Mouse (Mus musculus): ENCODE measurements around the gene Chic2. TPM values are rescaled to one million over a fixed set of nuclear protein-coding genes. Genes with fewer than 3 reads are reported as not detected.

Chic2 gene
- total RNA-seq, 2 experiments from 2014 or later = 19.5 to 20.7 TPM

DNA sequence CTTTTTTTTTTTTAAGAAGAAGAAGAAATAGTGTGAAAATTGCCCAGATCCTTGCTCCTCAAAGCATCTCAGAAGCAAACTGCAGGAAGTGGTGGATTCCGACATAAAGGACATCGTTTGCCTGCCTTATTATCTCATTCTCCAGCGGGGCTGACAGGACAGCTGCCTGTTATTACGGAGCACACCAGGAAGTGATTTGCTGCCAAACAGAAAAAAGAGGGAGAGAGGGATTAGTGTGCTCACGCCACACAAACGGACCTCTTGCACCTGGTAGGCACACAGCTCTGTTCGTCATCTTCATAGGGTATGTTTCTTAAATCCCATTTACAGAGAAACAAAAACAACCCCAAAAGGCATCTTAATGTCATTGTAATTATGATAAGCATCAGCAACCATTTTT is 64.4 kb downstream of the Chic2 start:
- no peak for DNase-seq (ENCODE audit: low spot score in 2 of 2)

DNA sequence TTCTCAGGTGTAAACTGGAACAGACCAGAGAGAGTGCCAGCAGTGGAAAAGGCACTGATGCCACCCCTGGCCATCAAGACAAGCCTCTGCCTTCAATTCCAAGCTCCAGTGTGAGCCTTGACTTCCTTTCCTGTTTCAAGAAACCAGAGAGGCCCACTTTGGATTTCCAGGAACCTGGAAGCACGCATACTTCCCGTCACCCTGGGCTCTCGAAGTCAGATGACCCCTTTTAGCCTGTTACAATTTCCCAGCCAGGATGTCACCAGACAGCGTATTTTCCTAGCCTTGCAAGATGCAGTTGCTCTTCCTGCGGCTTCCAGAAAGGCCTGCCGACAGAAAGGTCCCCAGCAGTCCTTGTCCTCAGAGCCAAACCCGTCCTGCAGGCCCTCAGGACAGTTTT is 65.0 kb downstream of the Chic2 start:
- DNase-seq (ENCODE audit: low spot score in 2 of 2) = no peak

DNA sequence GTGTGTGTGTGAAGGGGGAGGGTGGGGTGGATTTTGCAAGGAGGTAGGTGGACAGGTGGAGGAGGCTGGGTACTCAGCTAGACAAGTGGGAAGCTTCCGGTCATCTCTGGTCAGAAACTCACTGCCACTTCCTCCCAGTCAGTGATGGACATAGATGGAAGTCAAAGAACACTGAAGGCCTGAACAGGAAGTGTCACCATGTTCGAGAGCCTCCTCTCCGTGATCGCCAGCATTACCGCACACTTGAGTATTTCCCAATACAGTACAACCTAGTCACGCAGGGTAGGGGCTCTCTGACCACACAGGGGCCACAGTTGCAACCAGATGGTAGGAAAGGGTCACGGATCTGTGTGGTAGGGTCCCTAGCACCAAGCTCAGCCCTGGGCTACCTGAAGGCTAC is 69.1 kb downstream of the Chic2 start:
- no peak for DNase-seq (ENCODE audit: low spot score in 2 of 2)

DNA sequence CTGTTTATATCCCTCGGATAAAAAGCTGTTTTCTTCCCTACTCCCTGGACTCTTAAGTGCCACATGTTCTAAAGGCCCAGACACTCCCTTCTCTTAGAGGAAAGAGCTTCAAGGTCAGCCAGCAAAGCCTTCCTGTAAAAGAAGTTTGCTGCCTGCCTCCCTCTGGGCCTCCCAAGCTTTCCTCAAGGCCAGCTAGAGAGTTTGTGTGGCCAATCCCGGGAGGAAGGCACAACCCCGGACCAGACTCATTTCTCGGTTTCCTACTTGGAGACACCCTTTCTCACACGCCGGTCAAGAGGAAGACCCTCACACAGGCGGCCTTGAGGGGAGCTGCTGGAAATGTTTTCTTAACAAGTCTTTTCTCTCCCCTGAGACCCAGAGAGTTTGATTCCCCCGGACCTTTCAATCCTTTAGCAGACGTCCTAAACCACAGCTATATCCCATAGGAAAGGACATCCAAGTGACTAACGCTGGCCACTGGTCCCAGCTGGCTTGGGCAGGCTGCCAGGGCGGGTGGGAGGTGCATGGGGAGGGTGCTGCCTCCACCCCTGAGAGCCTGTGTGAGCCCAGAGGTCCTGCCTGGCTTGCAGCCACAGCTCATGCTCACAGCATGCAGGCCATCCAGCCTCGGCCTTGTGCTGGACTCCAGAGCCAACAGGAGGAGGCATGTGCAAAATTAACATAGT is 69.7 kb downstream of the Chic2 start:
- no peak for DNase-seq (ENCODE audit: low spot score in 2 of 2)

DNA sequence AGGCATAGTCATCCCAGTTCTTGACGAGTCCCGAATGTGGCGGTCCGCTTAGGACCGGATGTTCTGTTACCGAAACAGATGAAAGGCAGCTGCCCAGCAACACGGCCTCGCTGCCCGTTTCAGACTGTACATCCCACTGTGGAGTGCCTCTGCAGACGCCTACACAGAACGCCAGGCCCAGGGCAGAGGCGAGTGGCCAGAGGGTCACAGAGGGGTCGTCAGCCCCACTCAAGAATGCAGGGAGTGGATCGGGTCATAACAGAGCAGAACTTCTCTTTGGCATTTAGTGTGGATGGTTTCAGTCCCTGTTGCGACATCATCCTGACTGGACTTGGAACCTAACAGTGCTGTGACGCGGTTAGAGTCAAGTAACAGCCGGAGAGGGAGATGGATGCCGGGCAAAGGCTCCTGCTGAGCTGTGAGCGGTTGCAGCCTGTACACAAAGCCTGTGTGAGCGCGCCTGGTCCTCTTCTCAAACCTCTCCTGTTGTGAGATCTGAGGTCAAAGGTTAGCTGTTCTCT is 70.5 kb downstream of the Chic2 start:
- no peak for DNase-seq (ENCODE audit: low spot score in 2 of 2)

DNA sequence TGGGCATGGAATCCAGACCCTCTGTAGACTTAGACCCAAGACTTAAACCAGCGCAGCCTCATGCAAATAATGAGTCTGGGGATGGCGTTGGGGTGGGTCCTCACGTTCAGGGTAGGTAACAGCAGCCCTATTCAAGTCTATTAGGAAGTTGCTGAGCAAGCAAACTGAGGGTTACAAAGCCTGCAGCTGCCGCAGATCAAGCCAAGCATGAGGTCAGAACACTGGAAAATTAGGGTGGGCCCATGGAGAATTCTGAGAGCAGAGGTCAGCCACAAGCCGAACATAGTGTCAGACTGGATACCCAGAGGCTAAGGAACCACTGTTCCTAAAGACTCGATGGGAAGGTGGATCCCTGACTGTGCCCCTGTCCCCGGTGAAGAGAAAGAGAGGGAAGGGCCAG is 73.2 kb downstream of the Chic2 start:
- DNase-seq (ENCODE audit: low spot score in 2 of 2) = no peak

DNA sequence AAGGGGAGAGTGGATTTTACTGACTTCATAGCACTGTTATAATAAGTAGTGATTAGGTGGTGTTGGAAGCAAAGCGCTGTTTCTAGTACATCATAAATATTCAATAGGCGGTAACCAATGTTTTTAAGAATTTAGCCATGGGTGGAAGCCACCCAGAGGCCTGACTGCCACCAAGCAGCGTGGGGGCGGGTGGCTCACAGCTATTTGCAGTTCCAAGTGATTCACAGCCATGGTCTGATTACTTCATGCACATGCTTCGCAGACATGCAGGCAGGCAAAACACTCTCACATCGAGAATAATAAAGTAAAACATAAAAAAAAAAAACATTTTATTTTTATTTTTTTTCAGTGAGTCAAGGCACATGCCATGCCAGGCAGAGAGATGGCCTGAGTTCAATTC is 75.2 kb downstream of the Chic2 start:
- peak in 1 of 2 experiments; percentile 31 for DNase-seq (ENCODE audit: low spot score in 2 of 2)

DNA sequence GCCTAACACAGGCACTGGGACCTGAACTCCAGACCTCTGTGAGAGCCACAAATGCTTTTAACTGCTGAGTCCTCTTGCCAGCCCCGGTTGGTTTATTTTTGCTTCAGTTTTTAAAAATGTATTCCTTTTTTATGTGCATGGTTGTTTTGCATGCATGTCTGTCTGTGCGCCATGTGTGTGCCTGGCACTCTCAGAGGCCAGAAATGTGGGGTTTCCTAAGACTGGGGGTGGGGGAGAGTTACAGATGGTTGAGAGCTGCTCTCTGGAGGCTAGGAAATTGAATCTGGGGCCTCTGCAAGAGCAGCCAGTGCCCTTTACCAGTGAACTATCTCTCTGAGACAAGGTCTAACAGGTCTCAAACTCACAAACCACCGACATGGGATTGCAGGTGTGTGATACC is 76.7 kb downstream of the Chic2 start:
- DNase-seq (ENCODE audit: low spot score in 2 of 2) = no peak

DNA sequence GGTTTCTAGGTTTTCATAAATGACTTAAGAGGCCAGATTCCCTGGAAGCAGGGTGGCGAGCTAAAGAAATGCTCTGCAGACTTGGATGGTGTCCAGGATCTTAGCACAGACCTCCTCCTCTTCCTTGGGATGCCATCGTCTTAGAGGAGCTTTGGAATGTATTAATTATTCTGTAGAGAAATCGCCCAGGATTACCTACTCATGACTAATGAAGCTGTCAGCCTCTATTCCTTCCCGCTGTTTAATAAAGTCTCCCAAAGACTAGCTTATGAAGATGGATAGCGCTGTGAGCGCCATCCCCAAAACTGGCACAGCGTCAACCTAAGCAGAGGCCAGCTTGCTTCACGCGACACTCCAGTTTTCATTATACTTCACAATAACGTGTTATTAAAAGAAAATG is 77.7 kb downstream of the Chic2 start:
- DNase-seq (ENCODE audit: low spot score in 2 of 2) = no peak

DNA sequence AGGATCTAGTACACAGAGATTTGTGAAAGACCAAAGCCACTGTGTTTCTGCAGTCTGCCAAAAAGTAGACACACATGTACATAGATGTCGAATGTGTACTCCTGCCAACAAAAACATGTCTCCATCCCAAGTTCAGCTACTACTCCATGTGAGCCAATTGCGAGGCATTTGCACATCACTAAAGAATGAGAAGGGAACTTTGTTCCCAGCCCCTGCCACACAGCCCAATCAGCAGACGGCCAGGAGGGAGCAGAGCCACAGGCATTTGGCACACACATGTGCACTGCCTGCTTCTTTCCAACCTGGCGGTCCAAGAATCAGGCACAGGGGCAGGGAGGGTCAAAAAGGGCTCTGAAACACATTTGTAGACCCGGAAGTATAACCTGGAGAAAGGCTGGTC is 81.8 kb downstream of the Chic2 start:
- no peak for DNase-seq (ENCODE audit: low spot score in 2 of 2)

DNA sequence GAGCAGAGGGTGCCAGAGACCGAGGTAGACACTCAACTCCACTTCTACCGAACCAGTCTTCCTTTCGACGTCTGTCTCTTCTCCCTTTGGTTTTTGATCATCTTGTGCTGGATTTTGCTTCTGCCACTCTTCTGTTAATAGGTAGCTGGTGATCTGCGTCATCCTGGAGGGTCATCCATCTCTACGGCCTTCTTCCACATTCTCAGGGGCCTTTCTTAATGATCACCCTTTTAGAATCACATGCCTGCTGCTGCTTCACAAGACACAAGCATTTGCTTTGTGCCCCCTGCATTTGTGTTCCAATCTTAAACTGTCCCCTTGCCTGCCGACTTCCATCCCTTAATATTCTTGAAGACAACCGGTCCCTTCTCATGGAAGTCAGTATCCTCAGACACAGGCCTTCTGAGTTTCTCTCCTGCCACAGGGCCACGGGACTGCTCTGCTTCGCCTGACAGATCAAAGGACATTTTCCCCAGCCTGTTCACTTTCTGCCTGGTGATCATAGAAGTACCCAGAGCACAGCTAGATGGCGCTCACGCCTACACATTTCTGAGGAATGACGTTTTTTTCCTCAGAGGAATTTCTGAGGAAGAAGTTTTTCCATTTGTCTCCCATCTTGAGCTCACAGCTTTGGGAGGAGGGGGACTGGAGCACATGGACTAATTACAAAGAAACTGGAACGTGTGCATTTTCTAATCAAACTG is 83.6 kb downstream of the Chic2 start:
- DNase-seq (ENCODE audit: low spot score in 2 of 2) = peak; percentile 30 to 48

DNA sequence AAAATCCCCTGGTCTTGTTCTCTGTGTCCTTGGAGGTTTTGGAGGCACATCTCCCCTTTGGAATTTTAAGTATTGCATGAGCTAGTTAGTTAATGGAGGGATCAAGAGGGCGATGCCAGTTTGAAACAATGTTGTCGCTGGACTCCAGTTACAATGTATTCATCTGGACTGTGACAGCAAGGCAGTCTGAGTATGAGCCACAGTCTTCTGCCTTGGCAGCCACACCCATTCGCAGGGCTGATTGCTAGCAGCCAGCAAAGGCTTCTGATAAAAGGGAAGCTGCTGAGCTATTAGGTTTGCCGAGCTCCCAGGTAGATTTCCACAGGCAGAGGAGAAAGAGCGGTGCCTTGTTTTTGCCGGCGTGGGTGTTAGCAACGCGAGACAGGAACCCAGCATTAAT is 84.3 kb downstream of the Chic2 start:
- no peak for DNase-seq (ENCODE audit: low spot score in 2 of 2)

DNA sequence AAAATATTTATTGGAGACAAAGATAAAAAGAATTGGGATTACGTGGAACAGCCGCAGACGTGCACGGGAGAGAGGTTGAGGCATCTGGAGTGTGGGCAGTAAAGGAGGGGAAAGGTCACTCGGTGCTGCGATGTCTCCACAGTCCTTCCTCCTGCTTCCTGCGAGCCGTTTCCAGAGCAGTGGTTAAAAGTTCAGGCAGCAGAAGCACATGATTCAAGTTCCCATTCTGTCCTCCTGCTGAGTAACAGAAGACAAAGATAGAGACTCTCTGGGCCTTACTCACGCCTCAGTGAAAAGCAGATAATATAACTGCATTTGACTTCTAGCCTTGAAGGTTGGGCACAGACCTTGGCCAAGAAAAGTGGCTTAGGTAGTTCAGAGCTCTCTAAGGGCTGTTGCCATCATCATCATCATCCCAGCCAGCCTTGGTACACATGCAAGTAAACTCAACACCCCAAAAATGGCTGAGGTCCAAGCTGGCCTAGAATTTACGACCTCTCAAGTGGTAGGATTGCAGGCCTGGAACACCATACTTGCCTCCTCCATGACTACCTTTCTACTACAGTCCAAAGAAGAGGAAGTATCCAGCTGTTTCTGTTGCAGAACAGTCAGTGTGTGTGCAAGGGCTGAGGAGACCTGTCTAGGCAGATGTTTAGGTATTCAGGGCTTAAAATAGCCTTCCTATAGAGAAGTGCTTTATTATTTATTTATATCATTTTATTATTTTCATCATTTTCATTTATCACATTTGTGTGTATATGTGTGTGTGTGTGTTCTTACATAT is 87.1 kb downstream of the Chic2 start:
- no peak for DNase-seq (ENCODE audit: low spot score in 2 of 2)

DNA sequence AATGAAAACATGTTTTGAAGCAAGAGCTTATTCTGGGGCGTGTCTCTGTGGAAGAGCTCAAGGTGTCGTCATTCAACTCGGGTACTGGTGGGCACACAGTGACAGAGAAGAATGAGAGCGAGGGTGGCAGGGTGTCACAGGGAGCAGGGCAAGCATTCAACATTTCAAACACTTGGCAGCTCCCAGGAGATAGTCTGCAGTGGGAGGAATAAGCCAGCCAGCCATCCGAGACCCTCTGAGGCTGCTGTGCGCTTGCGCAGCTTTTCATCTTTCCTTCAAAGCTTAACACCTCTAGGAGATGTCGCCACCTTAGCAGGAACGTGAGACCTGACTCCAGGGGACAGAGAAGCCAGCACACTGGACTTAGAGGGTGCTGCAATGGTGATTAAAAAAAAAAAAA is 88.2 kb downstream of the Chic2 start:
- DNase-seq (ENCODE audit: low spot score in 2 of 2) = no peak

DNA sequence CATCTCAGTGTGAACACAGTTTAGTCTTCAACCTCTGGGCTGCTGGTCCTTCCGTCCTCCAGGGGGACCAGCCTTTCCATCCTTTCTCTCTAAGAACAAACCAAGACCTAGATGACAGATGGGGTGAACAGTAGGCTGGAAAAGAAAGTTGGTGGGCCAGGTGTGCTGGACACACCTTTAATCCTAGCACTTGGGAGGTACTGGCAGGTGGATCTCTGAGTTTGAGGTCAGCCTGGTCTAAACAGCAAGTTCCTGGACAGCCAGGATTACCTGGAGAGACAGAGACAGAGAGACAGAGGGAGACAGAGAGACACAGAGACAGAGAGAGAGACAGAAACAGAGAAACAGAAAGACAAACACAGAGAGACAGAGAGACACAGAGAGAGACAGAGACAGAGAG is 89.0 kb downstream of the Chic2 start:
- no peak for DNase-seq (ENCODE audit: low spot score in 2 of 2)

DNA sequence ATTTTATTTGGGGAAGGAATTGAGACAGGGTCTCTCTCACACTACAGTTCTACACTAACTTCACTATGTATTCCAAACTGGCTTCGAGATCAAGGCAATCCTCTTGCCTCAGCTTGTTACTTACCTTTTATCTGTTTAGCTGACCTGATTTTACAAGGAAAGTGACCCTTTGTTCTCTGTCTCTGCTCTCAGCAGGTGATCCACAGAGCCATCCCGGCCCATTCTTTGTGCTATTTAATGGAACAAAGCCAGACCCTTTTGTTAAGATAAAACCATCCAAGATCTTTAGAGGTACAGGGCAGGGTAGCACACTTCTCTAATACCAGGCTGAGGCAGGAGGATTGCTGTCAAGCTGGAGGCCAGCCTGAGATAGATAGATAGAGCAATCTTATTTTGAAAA is 91.6 kb downstream of the Chic2 start:
- DNase-seq (ENCODE audit: low spot score in 2 of 2) = no peak

DNA sequence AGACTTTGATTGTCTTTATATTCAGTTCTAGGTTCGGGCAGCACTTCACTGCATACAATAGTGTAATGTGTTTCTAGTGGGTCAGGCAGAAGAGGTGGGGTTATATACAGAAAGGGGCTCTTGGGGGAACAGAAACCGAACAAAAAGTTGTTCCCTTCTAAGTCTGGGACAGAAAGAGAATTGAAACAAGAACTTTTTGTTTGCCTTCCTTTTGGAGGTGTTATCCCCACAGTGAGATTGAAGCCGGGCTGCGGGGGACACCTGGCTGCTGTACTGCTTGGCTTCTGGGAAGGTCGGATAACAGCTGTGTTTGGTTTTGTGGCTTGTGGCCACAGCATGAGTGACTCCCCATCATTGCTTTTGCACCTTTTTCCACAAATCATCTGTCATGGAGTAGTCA is 93.2 kb downstream of the Chic2 start:
- DNase-seq (ENCODE audit: low spot score in 2 of 2) = no peak

DNA sequence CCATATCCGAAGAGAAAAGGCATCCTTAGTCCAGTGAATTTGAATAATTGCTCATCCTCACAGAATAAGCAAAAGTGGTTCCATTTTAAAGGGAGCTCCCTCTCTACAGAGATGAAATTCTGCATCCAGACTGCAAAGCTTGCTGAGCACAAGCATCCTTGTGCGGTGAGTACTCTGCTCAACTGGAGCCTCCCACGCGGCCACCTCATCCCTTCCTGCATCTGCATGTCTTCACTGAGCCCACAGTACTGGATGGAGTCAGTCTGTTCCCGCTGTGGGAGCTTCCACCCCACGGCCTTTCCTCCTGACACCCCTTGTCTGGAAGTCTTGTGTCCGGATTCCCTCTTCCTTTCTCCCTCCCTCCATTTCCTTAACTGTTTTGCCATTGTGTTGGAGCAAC is 95.3 kb downstream of the Chic2 start:
- DNase-seq (ENCODE audit: low spot score in 2 of 2) = peak; percentile 56 to 65

DNA sequence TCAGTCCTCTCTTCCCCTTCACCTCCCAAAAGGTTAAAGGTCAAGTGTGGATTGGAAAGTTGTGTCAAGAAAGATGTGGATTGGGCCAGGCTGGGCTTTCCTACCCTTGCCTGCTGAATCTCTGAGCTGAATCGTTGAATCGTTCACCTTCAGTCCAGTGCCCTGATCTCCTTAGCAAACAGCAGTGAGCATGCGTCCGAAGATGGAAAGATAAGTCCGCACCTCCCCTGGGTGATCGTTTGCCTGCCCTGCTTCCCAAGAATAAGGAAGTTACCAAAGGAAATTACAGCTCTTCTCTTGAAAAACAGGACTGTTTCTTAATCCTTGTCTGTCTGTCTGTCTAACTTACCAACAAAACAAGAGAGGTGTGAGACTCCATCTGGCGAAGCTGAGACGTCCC is 96.1 kb downstream of the Chic2 start:
- no peak for DNase-seq (ENCODE audit: low spot score in 2 of 2)
